Mouse (Mus musculus): ENCODE results near the gene Olfr364-ps1. TPM values are rescaled to one million over a fixed set of nuclear protein-coding genes. Genes with fewer than 3 reads are reported as not detected.

Olfr364-ps1 gene
- polyA plus RNA-seq (2012; rRNA removed): not detected in 2 replicates
- not detected in 2 replicates for polyA plus RNA-seq (2014; fragmentation: Nextera tagmentation; extraction: Ambion mirVana)

DNA sequence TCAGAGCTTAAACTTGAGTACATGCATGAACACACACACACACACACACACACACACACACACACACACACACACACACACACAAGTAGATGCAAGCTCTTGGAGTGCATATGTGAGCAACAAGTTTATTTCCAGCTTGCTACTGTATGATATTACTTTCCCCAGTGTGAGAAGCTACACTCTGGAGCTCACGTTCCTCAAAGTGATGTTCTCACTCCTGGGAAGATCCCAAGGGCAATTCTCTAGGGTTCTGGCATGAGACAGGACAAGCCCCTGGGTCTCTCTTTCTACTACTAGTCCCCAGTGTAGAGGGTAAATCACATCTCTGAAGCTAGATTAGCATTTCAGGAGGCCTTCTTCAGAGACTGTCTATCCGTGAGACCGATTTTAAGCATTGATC lies at the start of gene Olfr364-ps1:
Gene Olfr364-ps1, plus strand, starts transcription at position 301 of the 400 bp plus-strand sequence.
- 59% methylated on average over 3 of the region's 3 CpGs for WGBS (ENCODE audit: insufficient replicate concordance)
- DNase-seq (ENCODE audit: low read depth in 3 of 3, low spot score in 3 of 3): no peak
- no peak for TF ChIP-seq CTCF (IDR thresholded peaks at IDR 0.05; ENCODE audit: low read depth)
- TF ChIP-seq EP300 (IDR thresholded peaks at IDR 0.05; ENCODE audit: low read depth): no peak
- H3K27me3 ChIP-seq (ENCODE audit: control insufficient read depth, insufficient read depth, low read length): no peaks in the 10 kb centered on the region
- no peaks in the 10 kb centered on the region for H3K4me1 ChIP-seq (replicated peaks; ENCODE audit: control insufficient read depth in 2 of 2, insufficient read depth in 2 of 2, low read length in 1 of 2)
- H3K9me3 ChIP-seq (ENCODE audit: control insufficient read depth, low read length): no peaks in the 10 kb centered on the region
- H3K27ac ChIP-seq: no peak within 1 kb of the TSS
- no peak within 1 kb of the TSS for H3K4me3 ChIP-seq (ENCODE audit: insufficient read depth in 1 of 2, low read depth in 2 of 2, low read length in 2 of 2)
- ATAC-seq (ENCODE audit: insufficient read depth): no peak
- H3K4me2 ChIP-seq (ENCODE audit: low read depth): no peak within 1 kb of the TSS
- no peak within 1 kb of the TSS for H3K9ac ChIP-seq (replicated peaks)
- H3K36me3 ChIP-seq (replicated peaks; ENCODE audit: control insufficient read depth, insufficient read depth, low read depth): no peaks in the 10 kb centered on the region

DNA sequence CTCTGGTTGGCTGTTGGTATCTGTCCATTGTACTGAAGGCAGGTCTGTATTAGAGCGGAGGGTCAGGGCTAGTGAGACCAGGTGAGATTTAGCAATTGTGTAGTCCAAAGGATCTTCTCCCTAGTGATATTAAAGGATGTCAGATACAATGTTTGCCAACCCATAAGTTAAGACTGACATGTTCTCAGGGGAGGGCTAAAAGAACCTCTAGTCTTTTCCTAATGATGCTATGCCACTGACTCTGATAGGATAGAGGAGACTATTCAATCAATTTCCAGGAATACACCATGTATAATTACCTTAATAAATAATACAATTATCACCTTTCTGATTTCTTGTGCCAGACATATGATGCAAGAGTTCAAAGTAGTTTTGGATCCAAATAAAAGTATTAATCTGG lies 21.3 kb upstream of the Olfr364-ps1 start, which contains the start of gene Olfr362:
Gene Olfr362, minus strand, starts transcription at position 101 of the 400 bp plus-strand sequence.
- Histone ChIP-seq H3K27ac (no peak within 1 kb of the TSS), H3K36me3 (replicated peaks; ENCODE audit: control insufficient read depth, insufficient read depth, low read depth) (no peaks in the 10 kb centered on the region), H3K4me3 (ENCODE audit: insufficient read depth in 1 of 2, low read depth in 2 of 2, low read length in 2 of 2) (no peak within 1 kb of the TSS), H3K4me2 (ENCODE audit: low read depth) (no peak within 1 kb of the TSS), H3K9me3 (ENCODE audit: control insufficient read depth, low read length) (no peaks in the 10 kb centered on the region), H3K4me1 (replicated peaks; ENCODE audit: control insufficient read depth in 2 of 2, insufficient read depth in 2 of 2, low read length in 1 of 2) (no peaks in the 10 kb centered on the region), H3K27me3 (ENCODE audit: control insufficient read depth, insufficient read depth, low read length) (no peaks in the 10 kb centered on the region), H3K9ac (replicated peaks) (no peak within 1 kb of the TSS)
- ATAC-seq (ENCODE audit: insufficient read depth) (no peak), DNase-seq (ENCODE audit: low read depth in 3 of 3, low spot score in 3 of 3) (no peak)
- TF ChIP-seq EP300 (IDR thresholded peaks at IDR 0.05; ENCODE audit: low read depth) (no peak), CTCF (IDR thresholded peaks at IDR 0.05; ENCODE audit: low read depth) (no peak)
- 59% methylated on average over 1 of the region's 1 CpGs for WGBS (ENCODE audit: insufficient replicate concordance)

DNA sequence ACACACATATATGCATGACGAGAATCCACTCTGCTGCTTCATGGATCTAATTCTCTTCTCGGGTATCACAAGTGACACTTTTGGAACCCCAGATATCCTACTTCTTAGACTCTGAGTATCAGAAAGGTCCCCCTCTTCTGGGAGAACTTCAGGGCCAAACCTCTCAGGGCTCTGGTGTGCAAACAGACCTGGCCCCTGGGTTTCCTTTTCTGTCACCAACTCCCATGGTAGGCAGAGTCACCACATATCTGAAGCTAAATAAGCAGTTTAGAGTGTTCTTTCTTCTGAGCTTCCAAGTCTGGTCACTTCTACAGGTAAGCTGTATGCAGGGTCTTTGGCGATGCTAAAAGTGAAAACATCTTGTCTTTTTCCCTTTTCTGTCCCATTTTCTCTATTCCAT lies 48.8 kb downstream of the Olfr364-ps1 start, which contains the start of gene Olfr365:
Gene Olfr365, plus strand, starts transcription at position 301 of the 400 bp plus-strand sequence.
- no peak within 1 kb of the TSS for H3K27ac ChIP-seq
- no peak for TF ChIP-seq CTCF (IDR thresholded peaks at IDR 0.05; ENCODE audit: low read depth)
- TF ChIP-seq EP300 (IDR thresholded peaks at IDR 0.05; ENCODE audit: low read depth): no peak
- H3K4me2 ChIP-seq (ENCODE audit: low read depth): no peak within 1 kb of the TSS
- no peak within 1 kb of the TSS for H3K4me3 ChIP-seq (ENCODE audit: insufficient read depth in 1 of 2, low read depth in 2 of 2, low read length in 2 of 2)
- 52% methylated on average over 3 of the region's 3 CpGs for WGBS (ENCODE audit: insufficient replicate concordance)
- H3K36me3 ChIP-seq (replicated peaks; ENCODE audit: control insufficient read depth, insufficient read depth, low read depth): no peaks in the 10 kb centered on the region
- H3K27me3 ChIP-seq (ENCODE audit: control insufficient read depth, insufficient read depth, low read length): no peaks in the 10 kb centered on the region
- ATAC-seq (ENCODE audit: insufficient read depth) (no peak), DNase-seq (ENCODE audit: low read depth in 3 of 3, low spot score in 3 of 3) (no peak)
- H3K9ac ChIP-seq (replicated peaks): no peak within 1 kb of the TSS
- no peaks in the 10 kb centered on the region for H3K9me3 ChIP-seq (ENCODE audit: control insufficient read depth, low read length)
- no peaks in the 10 kb centered on the region for H3K4me1 ChIP-seq (replicated peaks; ENCODE audit: control insufficient read depth in 2 of 2, insufficient read depth in 2 of 2, low read length in 1 of 2)

Other genes with a start within 250 kb of the Olfr364-ps1 start
- not detected in 2 replicates for gene Olfr353, start 246.4 kb upstream of the Olfr364-ps1 start, polyA plus RNA-seq (2012; rRNA removed)
- not detected in 2 replicates for gene Olfr353, start 246.4 kb upstream of the Olfr364-ps1 start, polyA plus RNA-seq (2014; fragmentation: Nextera tagmentation; extraction: Ambion mirVana)
- gene Olfr354, start 233.6 kb upstream of the Olfr364-ps1 start, polyA plus RNA-seq (2012; rRNA removed): not detected in 2 replicates
- gene Olfr354, start 233.6 kb upstream of the Olfr364-ps1 start, polyA plus RNA-seq (2014; fragmentation: Nextera tagmentation; extraction: Ambion mirVana): not detected in 2 replicates
- gene Olfr355, start 210.4 kb upstream of the Olfr364-ps1 start, polyA plus RNA-seq (2012; rRNA removed): not detected in 2 replicates
- not detected in 2 replicates for gene Olfr355, start 210.4 kb upstream of the Olfr364-ps1 start, polyA plus RNA-seq (2014; fragmentation: Nextera tagmentation; extraction: Ambion mirVana)
- gene Olfr356, start 202.2 kb upstream of the Olfr364-ps1 start, polyA plus RNA-seq (2012; rRNA removed): not detected in 2 replicates
- gene Olfr356, start 202.2 kb upstream of the Olfr364-ps1 start, polyA plus RNA-seq (2014; fragmentation: Nextera tagmentation; extraction: Ambion mirVana): not detected in 2 replicates
- not detected in 2 replicates for gene Olfr357, start 145.5 kb upstream of the Olfr364-ps1 start, polyA plus RNA-seq (2012; rRNA removed)
- gene Olfr357, start 145.5 kb upstream of the Olfr364-ps1 start, polyA plus RNA-seq (2014; fragmentation: Nextera tagmentation; extraction: Ambion mirVana): not detected in 2 replicates
- gene Olfr358, start 130.0 kb upstream of the Olfr364-ps1 start, polyA plus RNA-seq (2012; rRNA removed): not detected in 2 replicates
- gene Olfr358, start 130.0 kb upstream of the Olfr364-ps1 start, polyA plus RNA-seq (2014; fragmentation: Nextera tagmentation; extraction: Ambion mirVana): not detected in 2 replicates
- gene Olfr360, start 73.6 kb upstream of the Olfr364-ps1 start, polyA plus RNA-seq (2012; rRNA removed): not detected in 2 replicates
- not detected in 2 replicates for gene Olfr360, start 73.6 kb upstream of the Olfr364-ps1 start, polyA plus RNA-seq (2014; fragmentation: Nextera tagmentation; extraction: Ambion mirVana)
- not detected in 2 replicates for gene Olfr361, start 50.0 kb upstream of the Olfr364-ps1 start, polyA plus RNA-seq (2012; rRNA removed)
- not detected in 2 replicates for gene Olfr361, start 50.0 kb upstream of the Olfr364-ps1 start, polyA plus RNA-seq (2014; fragmentation: Nextera tagmentation; extraction: Ambion mirVana)
- gene Olfr362, start 21.4 kb upstream of the Olfr364-ps1 start, polyA plus RNA-seq (2012; rRNA removed): not detected in 2 replicates
- gene Olfr362, start 21.4 kb upstream of the Olfr364-ps1 start, polyA plus RNA-seq (2014; fragmentation: Nextera tagmentation; extraction: Ambion mirVana): not detected in 2 replicates
- gene Olfr365, start 48.9 kb downstream of the Olfr364-ps1 start, polyA plus RNA-seq (2012; rRNA removed): not detected in 2 replicates
- gene Olfr365, start 48.9 kb downstream of the Olfr364-ps1 start, polyA plus RNA-seq (2014; fragmentation: Nextera tagmentation; extraction: Ambion mirVana): not detected in 2 replicates
- not detected in 2 replicates for gene Olfr366, start 72.3 kb downstream of the Olfr364-ps1 start, polyA plus RNA-seq (2012; rRNA removed)
- not detected in 2 replicates for gene Olfr366, start 72.3 kb downstream of the Olfr364-ps1 start, polyA plus RNA-seq (2014; fragmentation: Nextera tagmentation; extraction: Ambion mirVana)
- gene Olfr368, start 187.2 kb downstream of the Olfr364-ps1 start, polyA plus RNA-seq (2012; rRNA removed): not detected in 2 replicates
- not detected in 2 replicates for gene Olfr368, start 187.2 kb downstream of the Olfr364-ps1 start, polyA plus RNA-seq (2014; fragmentation: Nextera tagmentation; extraction: Ambion mirVana)
- 4.2 and 5.8 TPM in 2 replicates for gene Pdcl, start 220.0 kb downstream of the Olfr364-ps1 start, polyA plus RNA-seq (2012; rRNA removed)
- 10.2 and 11.3 TPM in 2 replicates for gene Pdcl, start 220.0 kb downstream of the Olfr364-ps1 start, polyA plus RNA-seq (2014; fragmentation: Nextera tagmentation; extraction: Ambion mirVana)

Data from liver, embryonic 14.5 days (tissue).